Mouse (Mus musculus) gastrocnemius, adult 18-20 months (tissue): ENCODE results near the gene Nmral1. TPM values are rescaled to one million over a fixed set of nuclear protein-coding genes. Genes with fewer than 3 reads are reported as not detected.
"Not testable (repeated sequence)": the region's sequence is repeated elsewhere in the genome, so short reads cannot be mapped to it uniquely, and the experiment has no call there.

Experiments used
- DNase-seq: peaks from one replicate; pipeline ENCODE4 v3.0.0; 2021; ENCODE audit warnings: low spot score
- long read RNA-seq, 2 experiments: library from polyadenylated mRNA; stranded (forward); transcript quantifications; one replicate each; pipeline ENCODE4 v2.0.0; 2021
- total RNA-seq, 2 experiments: library from RNA; stranded (reverse); gene quantifications; 2 replicates each; pipeline ENCODE4 v1.2.3; 2021

Gene Nmral1
- total RNA-seq, result 1 to 10 TPM; 2.5 to 2.9 TPM
- long read RNA-seq, experiment 1, result 0 reads
- long read RNA-seq, experiment 2, result 0 reads

- DNase-seq, result peak; percentile 50
These were observed at the start of gene Nmral1 for GRCm38 (mm10) chr16:4718753-4719518. Gene Nmral1 (minus strand): TSS chr16:4719356.

GRCm38 (mm10) chr16:4768719-4769118 is 49.6 kb upstream of the Nmral1 start:
- DNase-seq, result no peak

- peak; percentile 73 for DNase-seq
These were observed 48.0 kb upstream of the Nmral1 start for GRCm38 (mm10) chr16:4767012-4767790.

GRCm38 (mm10) chr16:4765852-4766251 is 46.7 kb upstream of the Nmral1 start:
- DNase-seq, result no peak

- peak; percentile 38 for DNase-seq
These were observed 44.1 kb upstream of the Nmral1 start for GRCm38 (mm10) chr16:4763276-4763675.

- no peak for DNase-seq
These were observed 43.3 kb upstream of the Nmral1 start for GRCm38 (mm10) chr16:4762437-4762836.

GRCm38 (mm10) chr16:4756660-4757335 is 37.6 kb upstream of the Nmral1 start:
- not testable (repeated sequence) for DNase-seq

- DNase-seq, result no peak
These were observed 34.9 kb upstream of the Nmral1 start for GRCm38 (mm10) chr16:4754045-4754444.

GRCm38 (mm10) chr16:4752155-4752554 is 33.0 kb upstream of the Nmral1 start:
- DNase-seq, result no peak

GRCm38 (mm10) chr16:4742186-4742585 is 23.0 kb upstream of the Nmral1 start:
- DNase-seq, result no peak

GRCm38 (mm10) chr16:4739994-4740393 is 20.8 kb upstream of the Nmral1 start:
- peak; percentile 33 for DNase-seq

GRCm38 (mm10) chr16:4736262-4736661 is 17.1 kb upstream of the Nmral1 start:
- DNase-seq, result no peak

- DNase-seq, result no peak
These were observed 11.7 kb upstream of the Nmral1 start for GRCm38 (mm10) chr16:4730776-4731358.

- no peak for DNase-seq
These were observed 8.8 kb upstream of the Nmral1 start for GRCm38 (mm10) chr16:4727963-4728362.

- no peak for DNase-seq
These were observed 8.4 kb upstream of the Nmral1 start for GRCm38 (mm10) chr16:4727526-4727925.

- peak; percentile 43 for DNase-seq
These were observed 7.5 kb upstream of the Nmral1 start for GRCm38 (mm10) chr16:4726528-4727128.

GRCm38 (mm10) chr16:4725780-4726527 is 6.8 kb upstream of the Nmral1 start, which contains the start of gene Hmox2:
Gene Hmox2 (plus strand): TSS chr16:4726361.
- DNase-seq, result peak; percentile 93

- no peak for DNase-seq
These were observed 6.1 kb upstream of the Nmral1 start for GRCm38 (mm10) chr16:4725266-4725665.

GRCm38 (mm10) chr16:4722915-4723209 is 3.7 kb upstream of the Nmral1 start:
- DNase-seq, result no peak

GRCm38 (mm10) chr16:4722128-4722914 is 3.2 kb upstream of the Nmral1 start:
- DNase-seq, result no peak
